Mouse (Mus musculus): ENCODE data around the gene Vmn2r67. TPM values are rescaled to one million over a fixed set of nuclear protein-coding genes. Genes with fewer than 3 reads are reported as not detected.
"Not testable (repeated sequence)": the region's sequence is repeated elsewhere in the genome, so short reads cannot be mapped to it uniquely, and the experiment has no call there.

Vmn2r67 gene
- under 0.01 TPM in 1 of 2 replicates, not detected in the other for total RNA-seq (2012; rRNA removed)

DNA sequence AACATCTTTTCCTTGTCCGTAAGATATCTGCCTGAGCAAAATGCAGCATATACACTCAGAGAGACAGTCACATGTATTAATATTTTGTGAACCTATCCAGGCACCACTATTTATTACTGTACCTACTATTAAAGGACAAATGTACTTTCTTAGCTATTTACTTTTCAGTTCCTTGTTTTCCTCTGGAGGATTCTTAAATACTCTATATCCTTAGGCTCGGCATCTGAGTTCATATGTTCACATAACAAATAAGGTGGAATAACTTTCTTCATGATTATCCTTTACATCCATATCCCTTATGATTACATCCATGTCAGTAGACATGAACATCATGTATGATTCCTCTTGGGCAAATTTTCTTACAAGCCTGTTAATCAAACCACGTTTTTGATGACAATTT, at the start of gene Vmn2r67:
Gene Vmn2r67, minus strand, starts transcription at position 101 of the 400 bp plus-strand sequence.
- in situ Hi-C loops (cut with MboI; ENCODE audit: low sequenced_read_pairs in 2 of 2, unreplicated experiment in 2 of 2) = loop anchor here in 1 of 2 experiments (5.0 kb wide), 1 partner anchor 81 kb away; the partner anchor contains the start of gene Vmn2r68
- no peaks in the 10 kb centered on the region for H3K36me3 ChIP-seq (ENCODE audit: control insufficient read depth, insufficient read depth, low read length, poor library complexity, severe bottlenecking)
- no peak within 1 kb of the TSS for H3K9ac ChIP-seq (ENCODE audit: insufficient read depth, low read depth, low read length, poor library complexity, severe bottlenecking)
- H3K27ac ChIP-seq (ENCODE audit: insufficient read depth, low read depth, low read length, poor library complexity, severe bottlenecking) = no peak within 1 kb of the TSS
- TF ChIP-seq CHD2 (IDR thresholded peaks at IDR 0.05; ENCODE audit: low read depth, low read length) (no peak), HCFC1 (IDR thresholded peaks at IDR 0.05; ENCODE audit: borderline replicate concordance, insufficient read depth, low read length) (no peak), MAFK (IDR thresholded peaks at IDR 0.05; ENCODE audit: insufficient read depth, low read depth, low read length) (no peak), ZNF384 (IDR thresholded peaks at IDR 0.05; ENCODE audit: low read depth, low read length) (no peak)
- no peaks in the 10 kb centered on the region for H3K9me3 ChIP-seq (ENCODE audit: control insufficient read depth, insufficient read depth, low read depth, low read length)
- no peak for DNase-seq (ENCODE audit: low read depth, low spot score)
- H3K4me1 ChIP-seq (ENCODE audit: control insufficient read depth in 2 of 2, insufficient read depth in 2 of 2, low read length in 2 of 2, poor library complexity in 1 of 2) = no peaks in the 10 kb centered on the region
- no peak within 1 kb of the TSS for H3K4me3 ChIP-seq (ENCODE audit: insufficient read depth in 1 of 2, low read depth in 1 of 2, low read length in 2 of 2, poor library complexity in 1 of 2, severe bottlenecking in 1 of 2)

DNA sequence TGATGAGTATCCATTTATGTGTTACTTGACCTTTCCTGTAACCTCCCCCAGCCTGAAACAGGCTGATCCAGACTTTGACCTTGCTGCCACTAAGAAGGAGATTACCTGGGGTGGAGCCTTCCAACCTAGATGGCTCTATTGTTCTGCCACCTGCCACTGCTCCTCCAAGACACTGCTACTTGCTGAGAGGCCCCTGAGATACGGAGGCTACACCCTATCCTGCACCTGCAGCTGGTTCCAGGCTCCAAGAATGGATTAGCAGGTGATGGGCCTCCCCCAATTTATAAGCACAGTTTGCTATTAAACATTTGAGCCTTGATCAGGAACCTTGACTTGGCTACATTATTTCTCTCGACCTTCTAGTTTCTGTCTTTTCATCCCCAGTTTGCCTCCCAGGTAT, 51.3 kb downstream of the Vmn2r67 start:
- H3K4me3 ChIP-seq (ENCODE audit: insufficient read depth in 1 of 2, low read depth in 1 of 2, low read length in 2 of 2, poor library complexity in 1 of 2, severe bottlenecking in 1 of 2); H3K36me3 ChIP-seq (ENCODE audit: control insufficient read depth, insufficient read depth, low read length, poor library complexity, severe bottlenecking); H3K9ac ChIP-seq (ENCODE audit: insufficient read depth, low read depth, low read length, poor library complexity, severe bottlenecking); in situ Hi-C loops (cut with MboI; ENCODE audit: low sequenced_read_pairs in 2 of 2, unreplicated experiment in 2 of 2); H3K4me1 ChIP-seq (ENCODE audit: control insufficient read depth in 2 of 2, insufficient read depth in 2 of 2, low read length in 2 of 2, poor library complexity in 1 of 2); H3K9me3 ChIP-seq (ENCODE audit: control insufficient read depth, insufficient read depth, low read depth, low read length): not testable (repeated sequence)
- DNase-seq (ENCODE audit: low read depth, low spot score) = peak; percentile 33
- H3K27ac ChIP-seq (ENCODE audit: insufficient read depth, low read depth, low read length, poor library complexity, severe bottlenecking) = peak overlapping the region; percentile 84

Other genes starting within 250 kb of the Vmn2r67 start
- not detected in 2 replicates for gene Vmn2r65, start 191.9 kb downstream of the Vmn2r67 start, total RNA-seq (2012; rRNA removed)
- not detected in 2 replicates for gene Vmn2r66, start 143.7 kb downstream of the Vmn2r67 start, total RNA-seq (2012; rRNA removed)
- gene Vmn2r68, start 81.8 kb upstream of the Vmn2r67 start, total RNA-seq (2012; rRNA removed) = not detected in 2 replicates

Data from ES-E14 (cell line).